Mouse (Mus musculus) urinary bladder, postnatal 25 days (tissue): Measurements from ENCODE around the gene Maco1.
"Not testable (repeated sequence)": the region's sequence is repeated elsewhere in the genome, so short reads cannot be mapped to it uniquely, and the experiment has no call there.

Experiments
- DNase-seq: peaks from one replicate; pipeline ENCODE4 v3.0.0; 2022; ENCODE audit warnings: low spot score

Maco1 gene

GRCm38 (mm10) chr4:134858494-134858893 lies 5.3 kb upstream of the Maco1 start:
- DNase-seq, result no peak

- DNase-seq, result no peak
These were observed 3.4 kb upstream of the Maco1 start for GRCm38 (mm10) chr4:134856501-134856900.

- DNase-seq, result no peak
These were observed 2.9 kb upstream of the Maco1 start for GRCm38 (mm10) chr4:134856056-134856455.

GRCm38 (mm10) chr4:134855371-134855770 lies 2.2 kb upstream of the Maco1 start:
- no peak for DNase-seq

- DNase-seq, result peak; percentile 94
These were observed 716 bp upstream of the Maco1 start for GRCm38 (mm10) chr4:134853637-134854485.

- peak; percentile 55 for DNase-seq
These were observed 498 bp downstream of the Maco1 start for GRCm38 (mm10) chr4:134852438-134853255.

GRCm38 (mm10) chr4:134851876-134852275 lies 1.3 kb downstream of the Maco1 start:
- no peak for DNase-seq

GRCm38 (mm10) chr4:134851236-134851635 lies 1.9 kb downstream of the Maco1 start:
- DNase-seq, result no peak

- DNase-seq, result no peak
These were observed 2.6 kb downstream of the Maco1 start for GRCm38 (mm10) chr4:134850551-134850950.

- DNase-seq, result no peak
These were observed 5.6 kb downstream of the Maco1 start for GRCm38 (mm10) chr4:134847587-134847986.

GRCm38 (mm10) chr4:134843566-134843965 lies 9.6 kb downstream of the Maco1 start:
- no peak for DNase-seq

GRCm38 (mm10) chr4:134840231-134840630 lies 12.9 kb downstream of the Maco1 start:
- DNase-seq, result no peak

- not testable (repeated sequence) for DNase-seq
These were observed 14.4 kb downstream of the Maco1 start for GRCm38 (mm10) chr4:134838706-134839105.

GRCm38 (mm10) chr4:134838221-134838620 lies 14.9 kb downstream of the Maco1 start:
- DNase-seq, result no peak

- no peak for DNase-seq
These were observed 17.7 kb downstream of the Maco1 start for GRCm38 (mm10) chr4:134835486-134835885.

GRCm38 (mm10) chr4:134831934-134832333 lies 21.2 kb downstream of the Maco1 start:
- DNase-seq, result no peak

GRCm38 (mm10) chr4:134827806-134828205 lies 25.3 kb downstream of the Maco1 start:
- no peak for DNase-seq

- DNase-seq, result no peak
These were observed 26.8 kb downstream of the Maco1 start for GRCm38 (mm10) chr4:134826348-134826747.

- DNase-seq, result not testable (repeated sequence)
These were observed 27.3 kb downstream of the Maco1 start for GRCm38 (mm10) chr4:134825864-134826263.

GRCm38 (mm10) chr4:134823560-134823959 lies 29.6 kb downstream of the Maco1 start:
- no peak for DNase-seq

GRCm38 (mm10) chr4:134821061-134821460 lies 32.1 kb downstream of the Maco1 start:
- DNase-seq, result no peak

- DNase-seq, result no peak
These were observed 35.4 kb downstream of the Maco1 start for GRCm38 (mm10) chr4:134817706-134818105.

- DNase-seq, result no peak
These were observed 38.9 kb downstream of the Maco1 start for GRCm38 (mm10) chr4:134814229-134814571.
